Mouse (Mus musculus): ENCODE measurements around the gene Tenm4.

GRCm38 (mm10) chr7:96331186-96331585 lies 160.1 kb downstream of the Tenm4 start:
- no peak for TF ChIP-seq CTCF (IDR thresholded peaks at IDR 0.05; ENCODE audit: low read depth)
- TF ChIP-seq EP300 (IDR thresholded peaks at IDR 0.05; ENCODE audit: low read depth): no peak

All from liver, embryonic 14.5 days (tissue).